Mouse (Mus musculus): ENCODE measurements around the gene Accsl. TPM values are rescaled to one million over a fixed set of nuclear protein-coding genes. Genes with fewer than 3 reads are reported as not detected.
A peak's percentile ranks its signal among the peaks of the same experiment; 100 is the strongest.

Accsl gene
- polyA plus RNA-seq, 1 experiment from 2014 or later: not detected

DNA sequence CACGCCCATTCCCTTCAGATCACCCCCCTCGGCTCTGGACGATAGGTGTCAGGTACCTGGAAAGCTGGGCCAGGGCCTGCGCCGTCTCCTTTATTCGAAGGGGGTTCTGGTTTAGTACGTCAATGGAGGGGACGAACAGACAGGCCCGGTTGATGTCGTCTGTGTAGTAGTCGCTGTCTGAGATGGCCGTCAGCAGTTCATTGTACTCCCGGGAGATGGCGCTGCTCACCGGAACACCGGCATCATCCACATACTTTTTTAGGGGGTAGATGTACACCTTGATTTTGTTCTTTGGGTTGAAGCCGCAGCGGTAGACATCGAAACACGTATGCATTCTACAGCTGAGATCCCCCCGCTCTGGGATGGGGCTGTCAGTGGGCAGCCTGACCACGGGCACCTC lies 55.6 kb downstream of the Accsl start:
- no peak overlapping the region for H3K9ac ChIP-seq (ENCODE audit: low read length)
- no peak overlapping the region for H3K27ac ChIP-seq (ENCODE audit: low read depth)
- no peak overlapping the region for H3K4me2 ChIP-seq (ENCODE audit: low read length)
- no peaks in the 10 kb centered on the region for H3K9me3 ChIP-seq (ENCODE audit: control insufficient read depth, low read length)
- H3K27me3 ChIP-seq (replicated peaks; ENCODE audit: control insufficient read depth, insufficient read depth, low read length): no peaks in the 10 kb centered on the region
- no peak for ATAC-seq (replicated peaks; ENCODE audit: low FRiP score, low TSS enrichment, low read depth)
- 95% methylated on average over 22 of the region's 22 CpGs for WGBS
- no peaks in the 10 kb centered on the region for H3K4me1 ChIP-seq (replicated peaks; ENCODE audit: control insufficient read depth, insufficient read depth, low read length)
- H3K4me3 ChIP-seq (ENCODE audit: low read depth, low read length): no peak overlapping the region
- no peak for DNase-seq (ENCODE audit: low spot score)
- H3K36me3 ChIP-seq (ENCODE audit: control insufficient read depth, insufficient read depth, low read length): peaks cover 37% of the 10 kb centered on the region

DNA sequence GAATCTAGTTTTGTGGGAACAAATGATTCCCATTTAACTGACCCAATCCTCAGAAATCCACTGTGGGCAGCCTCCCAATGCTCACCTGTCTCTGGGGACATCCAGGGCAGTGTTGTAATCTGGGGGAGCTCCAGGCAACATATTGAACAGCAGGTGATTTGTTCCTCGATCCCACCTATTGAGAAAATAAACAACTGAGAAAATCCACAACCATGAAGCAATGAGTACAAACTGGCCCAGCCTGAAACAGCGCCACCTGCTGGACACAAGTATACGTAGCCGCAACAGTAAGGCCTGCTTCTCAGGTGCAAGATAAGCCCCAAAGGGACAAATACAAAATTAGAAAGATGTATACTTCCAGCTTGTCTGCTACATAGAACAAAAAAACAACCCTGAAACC lies 57.1 kb downstream of the Accsl start:
- H3K9ac ChIP-seq (ENCODE audit: low read length): no peak overlapping the region
- no peak overlapping the region for H3K4me3 ChIP-seq (ENCODE audit: low read depth, low read length)
- no peak for ATAC-seq (replicated peaks; ENCODE audit: low FRiP score, low TSS enrichment, low read depth)
- no peak overlapping the region for H3K27ac ChIP-seq (ENCODE audit: low read depth)
- no peak overlapping the region for H3K4me2 ChIP-seq (ENCODE audit: low read length)
- no peaks in the 10 kb centered on the region for H3K27me3 ChIP-seq (replicated peaks; ENCODE audit: control insufficient read depth, insufficient read depth, low read length)
- peak; percentile 70 for DNase-seq (ENCODE audit: low spot score)
- H3K36me3 ChIP-seq (ENCODE audit: control insufficient read depth, insufficient read depth, low read length): peaks cover 43% of the 10 kb centered on the region
- no peaks in the 10 kb centered on the region for H3K9me3 ChIP-seq (ENCODE audit: control insufficient read depth, low read length)
- WGBS: 42% methylated on average over 4 of the region's 4 CpGs
- no peaks in the 10 kb centered on the region for H3K4me1 ChIP-seq (replicated peaks; ENCODE audit: control insufficient read depth, insufficient read depth, low read length)

DNA sequence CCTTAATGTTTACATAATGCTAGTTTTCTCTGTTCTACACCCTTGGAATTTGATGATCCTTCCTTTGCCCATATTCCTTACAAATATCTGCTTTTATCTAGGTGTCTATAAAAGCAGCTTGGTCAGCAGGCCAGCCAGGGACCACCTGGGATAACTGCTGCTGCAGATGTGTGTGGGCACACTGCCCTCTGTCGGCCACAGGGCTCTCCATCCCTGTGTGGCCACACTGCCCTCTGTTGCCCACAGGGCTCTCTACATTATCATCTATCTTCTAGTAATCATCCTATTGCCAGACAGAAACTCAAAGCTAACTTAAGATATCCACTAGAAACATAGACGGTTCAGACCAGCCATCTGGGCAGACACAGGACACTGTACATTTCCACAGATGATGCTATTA lies 59.0 kb downstream of the Accsl start:
- WGBS: 15% methylated on average over 2 of the region's 2 CpGs
- no peaks in the 10 kb centered on the region for H3K27me3 ChIP-seq (replicated peaks; ENCODE audit: control insufficient read depth, insufficient read depth, low read length)
- H3K4me2 ChIP-seq (ENCODE audit: low read length): no peak overlapping the region
- H3K4me1 ChIP-seq (replicated peaks; ENCODE audit: control insufficient read depth, insufficient read depth, low read length): no peaks in the 10 kb centered on the region
- ATAC-seq (replicated peaks; ENCODE audit: low FRiP score, low TSS enrichment, low read depth): no peak
- peaks cover 60% of the 10 kb centered on the region for H3K36me3 ChIP-seq (ENCODE audit: control insufficient read depth, insufficient read depth, low read length)
- H3K27ac ChIP-seq (ENCODE audit: low read depth): no peak overlapping the region
- no peak overlapping the region for H3K9ac ChIP-seq (ENCODE audit: low read length)
- H3K9me3 ChIP-seq (ENCODE audit: control insufficient read depth, low read length): no peaks in the 10 kb centered on the region
- DNase-seq (ENCODE audit: low spot score): no peak
- H3K4me3 ChIP-seq (ENCODE audit: low read depth, low read length): no peak overlapping the region

DNA sequence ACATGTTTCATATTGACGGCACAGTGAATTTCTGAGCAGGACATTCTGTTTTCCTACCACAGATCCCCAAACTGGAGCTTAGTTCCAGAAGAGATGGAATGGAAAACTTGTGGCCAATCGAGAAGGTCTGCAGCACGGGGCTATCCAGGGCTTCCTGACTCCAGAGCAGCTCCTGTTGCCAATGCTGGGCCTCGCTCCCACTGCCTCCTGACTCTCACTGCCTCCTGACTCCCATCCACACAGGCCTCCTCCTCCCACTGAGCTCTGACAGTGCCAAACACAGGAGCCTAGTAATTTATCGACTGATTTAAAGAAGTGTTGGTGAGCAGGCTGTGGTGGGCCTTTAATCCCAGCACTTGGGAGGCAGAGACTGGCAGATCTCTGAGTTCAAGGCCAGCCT lies 60.9 kb downstream of the Accsl start:
- no peaks in the 10 kb centered on the region for H3K27me3 ChIP-seq (replicated peaks; ENCODE audit: control insufficient read depth, insufficient read depth, low read length)
- no peak overlapping the region for H3K4me3 ChIP-seq (ENCODE audit: low read depth, low read length)
- no peak for ATAC-seq (replicated peaks; ENCODE audit: low FRiP score, low TSS enrichment, low read depth)
- H3K4me1 ChIP-seq (replicated peaks; ENCODE audit: control insufficient read depth, insufficient read depth, low read length): no peaks in the 10 kb centered on the region
- WGBS: 87% methylated on average over 5 of the region's 5 CpGs
- peaks cover 60% of the 10 kb centered on the region for H3K36me3 ChIP-seq (ENCODE audit: control insufficient read depth, insufficient read depth, low read length)
- DNase-seq (ENCODE audit: low spot score): no peak
- H3K4me2 ChIP-seq (ENCODE audit: low read length): no peak overlapping the region
- no peak overlapping the region for H3K9ac ChIP-seq (ENCODE audit: low read length)
- no peaks in the 10 kb centered on the region for H3K9me3 ChIP-seq (ENCODE audit: control insufficient read depth, low read length)
- no peak overlapping the region for H3K27ac ChIP-seq (ENCODE audit: low read depth)

DNA sequence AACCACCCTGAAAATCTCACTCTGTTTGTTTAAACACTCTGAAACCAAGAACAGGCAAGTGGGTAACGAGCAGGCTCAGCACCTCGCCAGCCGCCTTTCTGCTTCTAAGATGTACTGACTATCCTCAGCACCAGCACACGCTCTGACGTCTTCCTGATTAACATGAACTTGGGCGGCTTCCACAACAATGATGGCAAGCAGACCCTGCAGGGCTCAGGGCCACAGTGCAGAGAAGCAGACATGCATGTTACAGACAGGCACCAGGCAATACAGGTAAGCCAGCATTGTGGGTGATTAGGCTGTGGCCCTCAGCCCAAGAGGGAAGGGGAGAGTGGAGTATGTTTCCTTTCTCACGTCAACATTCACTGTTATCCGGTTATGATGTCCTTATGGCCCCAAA lies 61.5 kb downstream of the Accsl start:
- no peak overlapping the region for H3K27ac ChIP-seq (ENCODE audit: low read depth)
- H3K9me3 ChIP-seq (ENCODE audit: control insufficient read depth, low read length): no peaks in the 10 kb centered on the region
- no peak overlapping the region for H3K4me2 ChIP-seq (ENCODE audit: low read length)
- no peaks in the 10 kb centered on the region for H3K27me3 ChIP-seq (replicated peaks; ENCODE audit: control insufficient read depth, insufficient read depth, low read length)
- no peaks in the 10 kb centered on the region for H3K4me1 ChIP-seq (replicated peaks; ENCODE audit: control insufficient read depth, insufficient read depth, low read length)
- ATAC-seq (replicated peaks; ENCODE audit: low FRiP score, low TSS enrichment, low read depth) (no peak), DNase-seq (ENCODE audit: low spot score) (no peak)
- H3K9ac ChIP-seq (ENCODE audit: low read length): no peak overlapping the region
- WGBS: 81% methylated on average over 8 of the region's 8 CpGs
- H3K36me3 ChIP-seq (ENCODE audit: control insufficient read depth, insufficient read depth, low read length): peaks cover 59% of the 10 kb centered on the region
- no peak overlapping the region for H3K4me3 ChIP-seq (ENCODE audit: low read depth, low read length)

DNA sequence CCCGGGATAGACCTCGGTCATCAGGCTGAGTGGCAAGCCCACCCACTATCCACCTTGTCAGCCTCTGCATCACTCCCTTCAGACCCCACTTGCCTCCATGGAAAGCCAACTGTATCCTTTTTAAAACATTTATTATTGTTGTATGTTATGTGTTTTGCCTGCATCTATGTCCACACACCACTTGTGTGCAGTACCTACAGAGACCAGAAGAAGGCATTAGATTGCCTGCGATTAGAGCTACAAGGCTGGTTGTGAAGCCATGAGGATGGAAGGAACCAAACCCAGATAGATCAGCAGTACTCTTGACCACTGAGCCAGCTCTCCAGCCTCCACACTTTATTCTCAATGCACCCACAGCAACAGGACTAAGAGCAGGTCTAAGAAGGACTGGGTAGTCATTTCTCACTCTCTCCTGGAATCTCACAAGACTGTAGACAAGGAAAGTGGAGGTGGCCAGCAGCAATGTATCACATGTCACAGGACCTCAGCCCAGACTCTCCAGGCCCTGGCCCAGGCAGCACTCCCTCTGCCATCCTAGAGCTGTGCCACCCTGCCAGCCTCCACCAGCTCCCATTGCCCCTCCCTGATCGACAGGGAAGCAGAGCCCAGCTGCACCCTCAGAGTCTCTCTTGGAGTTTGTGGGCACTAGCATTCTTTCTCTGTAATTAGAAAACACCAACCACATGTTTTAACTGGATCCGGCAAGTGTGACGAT lies 62.3 kb downstream of the Accsl start:
- 97% methylated on average over 6 of the region's 6 CpGs for WGBS
- no peak overlapping the region for H3K9ac ChIP-seq (ENCODE audit: low read length)
- H3K4me2 ChIP-seq (ENCODE audit: low read length): no peak overlapping the region
- no peak overlapping the region for H3K27ac ChIP-seq (ENCODE audit: low read depth)
- no peak for DNase-seq (ENCODE audit: low spot score)
- no peak overlapping the region for H3K4me3 ChIP-seq (ENCODE audit: low read depth, low read length)
- H3K9me3 ChIP-seq (ENCODE audit: control insufficient read depth, low read length): no peaks in the 10 kb centered on the region
- no peaks in the 10 kb centered on the region for H3K4me1 ChIP-seq (replicated peaks; ENCODE audit: control insufficient read depth, insufficient read depth, low read length)
- no peak for ATAC-seq (replicated peaks; ENCODE audit: low FRiP score, low TSS enrichment, low read depth)
- H3K36me3 ChIP-seq (ENCODE audit: control insufficient read depth, insufficient read depth, low read length): peaks cover 64% of the 10 kb centered on the region
- no peaks in the 10 kb centered on the region for H3K27me3 ChIP-seq (replicated peaks; ENCODE audit: control insufficient read depth, insufficient read depth, low read length)

DNA sequence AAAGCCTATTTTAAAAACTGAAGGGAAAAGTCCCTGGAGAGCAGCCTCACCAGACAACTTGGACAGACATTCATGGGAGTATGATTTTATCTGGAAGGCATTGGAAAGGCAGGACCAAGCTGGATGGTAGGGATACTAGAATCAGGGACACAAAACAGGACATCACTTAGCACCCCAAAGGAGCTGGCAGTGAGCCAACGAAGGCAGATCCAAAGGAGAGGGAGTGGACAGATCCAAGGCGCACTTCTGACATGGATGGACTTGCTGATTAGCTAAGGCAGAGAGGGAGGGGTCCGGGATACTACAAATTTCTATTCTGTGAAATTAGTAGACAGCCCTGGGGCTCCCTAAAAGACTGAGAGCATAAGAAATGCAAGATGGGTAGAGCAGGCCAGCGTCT lies 63.4 kb downstream of the Accsl start:
- Histone ChIP-seq H3K27me3 (replicated peaks; ENCODE audit: control insufficient read depth, insufficient read depth, low read length) (no peaks in the 10 kb centered on the region), H3K4me1 (replicated peaks; ENCODE audit: control insufficient read depth, insufficient read depth, low read length) (no peaks in the 10 kb centered on the region), H3K36me3 (ENCODE audit: control insufficient read depth, insufficient read depth, low read length) (peaks cover 57% of the 10 kb centered on the region), H3K9ac (ENCODE audit: low read length) (no peak overlapping the region), H3K4me2 (ENCODE audit: low read length) (no peak overlapping the region), H3K9me3 (ENCODE audit: control insufficient read depth, low read length) (no peaks in the 10 kb centered on the region), H3K27ac (ENCODE audit: low read depth) (no peak overlapping the region), H3K4me3 (ENCODE audit: low read depth, low read length) (no peak overlapping the region)
- DNase-seq (ENCODE audit: low spot score): no peak
- 80% methylated on average over 4 of the region's 4 CpGs for WGBS
- no peak for ATAC-seq (replicated peaks; ENCODE audit: low FRiP score, low TSS enrichment, low read depth)

Other genes starting within 250 kb of the Accsl start
- 0.24 and 0.28 TPM in 2 replicates for gene Alx4, start 226.8 kb downstream of the Accsl start, polyA plus RNA-seq (2014; fragmentation: Nextera tagmentation; extraction: Ambion mirVana)
- gene Ext2, start 46.6 kb downstream of the Accsl start, polyA plus RNA-seq (2014; fragmentation: Nextera tagmentation; extraction: Ambion mirVana): 109 and 110 TPM in 2 replicates
- gene Accs, start 19.2 kb downstream of the Accsl start, polyA plus RNA-seq (2014; fragmentation: Nextera tagmentation; extraction: Ambion mirVana): 8.8 and 11.2 TPM in 2 replicates
- gene Gm13889, start 88.0 kb upstream of the Accsl start, polyA plus RNA-seq (2014; fragmentation: Nextera tagmentation; extraction: Ambion mirVana): 21.9 and 24.5 TPM in 2 replicates
- gene Gm27027, start 127.2 kb upstream of the Accsl start, polyA plus RNA-seq (2014; fragmentation: Nextera tagmentation; extraction: Ambion mirVana): not detected in 2 replicates
- 64.3 and 70.5 TPM in 2 replicates for gene Alkbh3, start 141.7 kb upstream of the Accsl start, polyA plus RNA-seq (2014; fragmentation: Nextera tagmentation; extraction: Ambion mirVana)